ENCODE assay signal across 17 mouse cellular contexts in the genomic region with DNA sequence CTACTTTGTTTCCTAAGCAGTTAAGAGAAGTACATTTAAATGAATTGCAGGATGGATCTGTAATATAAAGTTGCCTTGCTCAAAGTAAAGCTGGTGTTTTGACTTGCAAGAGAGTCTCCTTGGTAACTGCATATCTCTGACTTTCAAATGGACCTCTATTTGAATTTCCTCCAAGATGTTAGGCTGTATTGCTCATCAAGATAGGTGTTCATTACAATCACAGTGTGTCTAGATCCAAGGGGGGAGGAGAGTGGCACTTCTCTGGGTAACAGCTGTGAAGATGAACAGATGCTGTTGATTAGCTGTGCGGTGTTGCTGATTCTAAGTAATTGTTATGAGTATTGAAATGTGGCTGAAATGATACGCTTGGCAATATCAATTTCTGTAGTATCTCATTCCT.
DNase-seq lines count a peak whose midpoint lies in the region; ATAC-seq lines count a peak whose summit lies in the region.
"Had no signal": no experiment of that assay in that cellular context is flagged by ENCODE, and none has a peak within 500 bp of the region (broad histone marks: within the 10 kb centered on the region; RNA-seq: fewer than 3 reads in every experiment).

No protein-coding gene starts in this region.

- ATAC-seq in frontal cortex, adult (ENCODE audit: low TSS enrichment): peak; percentile 44

- DNase-seq in frontal cortex, postnatal 14 days (ENCODE audit: low spot score in 2 of 2): no peak
- peak; percentile 4 to 26 for DNase-seq in left cerebral cortex, postnatal 14 days (ENCODE audit: low spot score in 2 of 2)
- no peak for DNase-seq in left cerebral cortex, postnatal 10 days (ENCODE audit: extremely low spot score in 1 of 2, low spot score in 2 of 2)
- peak; percentile 47 for DNase-seq in brain, embryonic 18.5 days (ENCODE audit: low read depth, low spot score)
- DNase-seq in layer of hippocampus, postnatal 14 days (ENCODE audit: low spot score in 2 of 2): peak; percentile 2 to 9
- no peak for DNase-seq in gastrocnemius, postnatal 25 days
- DNase-seq: adrenal gland, postnatal 25 days; cerebellum, adult 18-20 months; cerebellum, postnatal 14 days; gastrocnemius, postnatal 14 days; heart, adult 18-20 months; heart, postnatal 14 days; kidney, adult 11 months; kidney, postnatal 4 days; lung, embryonic 14.5 days; spleen, adult 18-20 months had no signal

- intact Hi-C loops in left cerebral cortex, postnatal 14 days (cut with DNase I): no loop called here
- intact Hi-C loops in left cerebral cortex, postnatal 10 days (cut with DNase I): no loop called here

Comparison
In these comparisons a context has a peak if more than half of its experiments do, and no peak if none do; other contexts are left out.
1. DNase-seq: peak in left cerebral cortex, postnatal 14 days (2 of 2), brain, embryonic 18.5 days (single experiment) and layer of hippocampus, postnatal 14 days (2 of 2); none in frontal cortex, postnatal 14 days (0 of 2), left cerebral cortex, postnatal 10 days (0 of 2) and gastrocnemius, postnatal 25 days (single experiment).